Mouse (Mus musculus) c-Kit-positive CD71-negative TER-119-negative erythroid progenitor cells, embryonic 14.5 days (primary cell): ENCODE data around the gene Pramef6.
"Not testable (repeated sequence)": the region's sequence is repeated elsewhere in the genome, so short reads cannot be mapped to it uniquely, and the experiment has no call there.

Experiments
- DNase-seq: peaks from one replicate; pipeline ENCODE4 v3.0.0-alpha.2; 2013; ENCODE audit warnings: low read depth

Pramef6 gene

DNA sequence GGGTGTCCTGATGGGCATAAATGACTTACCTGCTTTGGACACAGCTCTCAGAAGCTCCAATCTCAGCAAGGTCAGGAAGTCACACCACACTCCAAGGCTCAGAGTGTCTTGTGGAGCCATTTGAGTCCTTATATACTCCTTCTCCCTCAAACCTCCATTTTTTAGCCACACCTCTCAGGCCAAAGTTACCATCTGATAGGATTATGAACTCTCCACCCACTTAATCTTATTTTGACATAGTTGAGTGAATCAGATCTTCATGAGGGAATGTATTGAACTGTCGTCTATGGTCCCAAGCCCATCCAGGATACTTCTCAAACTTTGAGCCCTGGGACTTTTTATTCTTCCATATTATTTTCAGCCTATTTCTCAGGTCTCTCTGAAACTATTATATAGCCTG lies at the start of gene Pramef6:
Gene Pramef6 (minus strand): TSS at position 101 of the 400 bp plus-strand sequence.
- not testable (repeated sequence) for DNase-seq

DNA sequence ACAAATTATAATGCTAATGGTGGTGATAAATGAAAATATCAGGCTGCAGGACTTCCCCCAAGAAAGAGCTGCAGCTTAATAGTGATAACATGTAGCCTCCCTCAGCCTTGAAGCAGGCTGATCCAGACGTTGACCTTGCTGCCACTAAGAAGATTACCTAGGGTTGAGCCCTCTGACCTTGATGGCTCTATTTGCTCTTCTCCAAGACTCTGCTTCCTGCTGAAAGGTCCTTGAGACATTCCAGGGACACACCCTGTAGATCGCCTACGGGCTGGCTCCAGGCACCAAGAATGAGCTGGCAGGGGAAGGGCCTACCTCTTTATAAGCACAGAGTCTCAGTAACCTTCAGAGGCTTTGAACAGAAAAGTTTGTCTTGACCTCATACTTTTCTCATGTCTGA lies 5.8 kb downstream of the Pramef6 start:
- DNase-seq, result not testable (repeated sequence)

DNA sequence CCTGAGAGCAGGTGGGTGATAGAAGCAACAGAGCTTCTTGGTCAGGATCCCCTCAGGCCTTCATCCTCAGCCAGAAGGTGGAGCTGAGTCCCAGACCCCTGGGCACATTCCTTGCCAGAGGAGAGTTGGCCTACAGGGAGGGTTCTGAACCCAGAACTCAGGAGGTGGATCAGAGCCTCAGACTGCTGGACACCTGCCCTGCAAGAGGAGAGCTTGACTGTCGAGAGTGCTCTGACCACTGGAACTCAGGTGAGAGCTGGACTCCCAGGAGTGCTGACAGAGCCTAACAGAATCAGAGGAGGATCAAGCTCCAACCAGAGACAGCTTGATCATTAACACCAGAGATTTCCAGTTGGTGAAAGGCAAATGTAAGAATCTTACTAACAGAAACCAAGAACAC lies 17.8 kb downstream of the Pramef6 start:
- not testable (repeated sequence) for DNase-seq

DNA sequence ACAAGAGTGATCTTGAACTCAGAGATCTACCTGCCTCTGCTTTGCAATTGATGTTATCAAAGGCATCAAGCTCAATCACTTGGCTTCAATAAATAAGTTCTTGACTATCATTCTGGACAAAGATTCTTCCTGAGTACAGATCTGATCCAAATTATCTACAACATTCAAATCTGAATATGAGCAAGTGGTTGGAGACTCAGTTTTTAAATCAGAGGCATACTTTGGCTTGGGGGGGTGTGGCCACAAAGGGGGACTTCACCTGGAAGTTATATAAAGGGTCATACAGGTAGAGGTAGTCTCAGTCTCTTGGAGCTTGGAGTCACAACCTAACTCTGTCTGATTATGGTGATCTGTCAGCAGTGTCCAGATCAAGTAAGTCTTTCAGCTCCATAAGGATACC lies 54.0 kb downstream of the Pramef6 start, which contains the start of gene Gm13103:
Gene Gm13103 (plus strand): TSS at position 301 of the 400 bp plus-strand sequence.
- DNase-seq, result not testable (repeated sequence)
